Mouse (Mus musculus) regulatory T cell (primary cell): ENCODE results near the gene Bad.

Source experiments
- in situ Hi-C: fragments of 300-600 bp; cut with MboI, MseI; formaldehyde crosslinking; loops from one replicate; pipeline ENCODE4 v1.15.1; 2025; ENCODE audit warnings: high pct_unique_total_duplicates

The Bad gene

DNA sequence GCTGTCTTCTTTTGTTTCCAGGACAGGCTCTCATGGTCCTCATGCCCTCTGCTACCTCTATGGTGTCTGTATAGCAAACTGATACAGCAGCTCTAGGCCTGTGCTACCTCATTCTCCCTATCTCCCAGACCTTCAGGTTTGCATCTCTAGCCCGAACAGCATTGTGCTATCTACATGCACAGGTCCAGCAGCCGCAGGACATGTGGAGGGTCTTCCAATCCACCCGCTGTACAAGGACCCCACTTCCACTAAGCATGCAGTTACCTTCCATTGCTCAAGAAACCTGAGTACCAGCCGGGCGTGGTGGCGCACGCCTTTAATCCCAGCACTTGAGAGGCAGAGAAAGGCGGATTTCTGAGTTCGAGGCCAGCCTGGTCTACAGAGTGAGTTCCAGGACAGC is 27.1 kb upstream of the Bad start:
- in situ Hi-C loops: loop anchor here (5.0 kb wide), 1 partner anchor 42 kb away; no protein-coding TSS in a partner anchor

DNA sequence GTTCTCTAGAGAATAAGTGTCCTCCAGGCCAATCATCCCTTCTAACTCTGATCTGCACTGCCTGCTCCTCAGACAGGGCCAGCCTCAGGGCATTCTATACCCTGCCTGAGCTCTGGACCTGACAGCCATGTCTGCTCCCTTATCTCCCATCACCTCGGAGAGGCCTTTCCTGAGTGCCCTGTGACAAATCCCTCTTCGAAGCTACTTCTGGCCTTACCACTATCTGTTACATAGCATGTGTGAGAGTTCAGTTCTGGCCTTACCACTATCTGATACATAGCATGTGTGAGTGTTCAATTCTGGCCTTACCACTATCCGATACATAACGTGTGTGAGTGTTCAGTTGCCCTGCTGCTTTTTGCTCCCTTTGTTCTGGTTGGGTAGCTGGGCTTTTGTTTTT is 26.4 kb upstream of the Bad start:
- in situ Hi-C loops: no loop called here

DNA sequence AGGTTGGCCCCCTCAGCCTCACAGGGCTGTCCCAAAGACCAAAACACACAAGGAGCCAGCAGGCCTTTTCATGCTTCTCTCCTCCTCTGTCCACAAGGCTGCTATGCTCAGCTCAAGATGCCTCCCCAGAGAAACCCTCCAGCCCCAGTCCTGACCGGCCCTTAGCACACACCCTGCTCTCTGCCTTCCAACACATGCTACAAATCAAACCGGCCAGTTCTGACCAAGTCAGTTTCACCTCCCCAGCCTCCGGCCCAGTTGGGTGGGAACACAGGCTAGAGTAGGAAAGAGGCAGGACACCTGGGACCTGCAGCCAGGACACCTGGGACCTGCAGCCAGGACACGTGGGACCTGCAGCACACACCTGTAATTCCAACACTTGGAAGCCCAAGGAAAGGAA is 25.2 kb upstream of the Bad start:
- in situ Hi-C loops: no loop called here

DNA sequence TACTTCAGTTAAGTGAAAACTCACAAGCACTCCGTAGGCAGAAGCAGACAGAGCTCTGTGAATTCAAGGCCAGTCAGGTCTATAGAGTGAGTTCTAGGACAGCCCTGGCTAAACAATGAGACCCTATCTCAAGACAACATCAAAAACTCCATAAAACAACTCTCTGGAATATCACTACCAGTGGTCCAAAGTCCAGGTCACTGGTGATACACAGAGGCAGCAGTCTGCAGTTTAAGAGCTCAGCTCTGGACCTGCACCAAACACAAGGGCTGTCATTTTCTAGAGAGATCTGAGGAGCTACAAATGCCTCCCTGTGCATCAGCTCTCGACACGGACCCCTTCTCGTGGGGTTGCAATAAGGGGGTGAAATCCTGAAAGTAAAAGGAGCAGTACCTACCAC is 23.3 kb upstream of the Bad start:
- in situ Hi-C loops: no loop called here

DNA sequence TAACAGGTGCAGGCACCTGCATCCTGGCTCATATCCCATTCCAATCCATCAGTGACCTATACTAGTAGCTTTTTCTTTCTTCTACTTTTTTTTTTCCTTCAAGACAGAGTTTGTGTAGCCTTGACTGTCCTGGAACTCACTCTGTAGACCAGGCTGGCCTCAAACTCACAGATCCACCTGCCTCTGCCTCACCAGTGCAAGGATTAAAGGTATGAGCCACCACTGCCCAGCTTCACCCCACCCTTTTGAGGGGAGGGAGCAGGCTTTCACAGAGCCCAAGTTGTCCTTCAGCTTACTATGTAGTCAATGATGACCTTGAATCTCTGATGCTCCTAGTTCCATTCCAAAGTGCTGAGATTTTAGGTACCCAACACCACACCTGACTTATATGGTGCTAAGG is 22.2 kb upstream of the Bad start:
- in situ Hi-C loops: no loop called here

DNA sequence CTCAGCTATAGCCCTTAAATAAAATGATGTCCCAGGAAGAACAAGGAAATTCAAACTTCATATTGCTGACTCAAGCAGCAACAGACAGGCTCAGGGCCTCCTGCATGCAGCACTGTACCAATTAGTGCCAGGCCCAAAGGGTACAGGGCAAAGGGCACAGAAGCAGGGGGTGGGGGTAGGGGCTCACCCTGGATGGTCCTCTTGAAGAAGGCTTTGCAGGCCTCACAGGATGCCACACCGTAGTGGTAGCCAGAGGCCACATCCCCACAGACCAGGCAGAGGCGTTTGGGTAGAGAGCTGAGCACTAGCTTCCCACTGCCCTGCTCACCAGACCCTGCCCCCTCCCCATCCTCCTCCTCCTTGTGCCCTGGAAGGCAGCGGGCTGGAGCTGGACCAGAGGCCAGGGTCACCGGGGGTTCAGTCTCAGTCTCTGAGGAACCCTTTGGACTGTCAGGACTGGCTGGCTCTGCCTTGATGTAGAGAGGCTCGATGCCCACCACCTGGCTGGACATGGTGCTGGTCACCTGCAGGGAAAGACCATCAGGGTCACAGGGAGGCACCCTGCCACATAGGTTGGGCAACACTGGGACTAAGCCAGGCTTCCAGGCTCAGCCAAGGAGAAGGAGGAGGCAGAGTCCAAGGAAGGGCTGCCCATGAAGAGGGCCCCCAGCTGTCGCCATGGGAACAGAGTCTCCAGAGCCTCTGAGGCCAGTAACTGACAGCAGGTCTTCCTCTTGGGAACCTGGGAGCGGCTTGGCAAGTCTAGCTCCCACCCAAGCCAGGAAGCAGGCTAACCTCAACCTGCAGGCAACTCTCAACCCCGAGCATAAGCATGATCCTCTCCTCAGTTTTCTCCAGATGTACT is 21.6 kb upstream of the Bad start:
- in situ Hi-C loops: no loop called here

DNA sequence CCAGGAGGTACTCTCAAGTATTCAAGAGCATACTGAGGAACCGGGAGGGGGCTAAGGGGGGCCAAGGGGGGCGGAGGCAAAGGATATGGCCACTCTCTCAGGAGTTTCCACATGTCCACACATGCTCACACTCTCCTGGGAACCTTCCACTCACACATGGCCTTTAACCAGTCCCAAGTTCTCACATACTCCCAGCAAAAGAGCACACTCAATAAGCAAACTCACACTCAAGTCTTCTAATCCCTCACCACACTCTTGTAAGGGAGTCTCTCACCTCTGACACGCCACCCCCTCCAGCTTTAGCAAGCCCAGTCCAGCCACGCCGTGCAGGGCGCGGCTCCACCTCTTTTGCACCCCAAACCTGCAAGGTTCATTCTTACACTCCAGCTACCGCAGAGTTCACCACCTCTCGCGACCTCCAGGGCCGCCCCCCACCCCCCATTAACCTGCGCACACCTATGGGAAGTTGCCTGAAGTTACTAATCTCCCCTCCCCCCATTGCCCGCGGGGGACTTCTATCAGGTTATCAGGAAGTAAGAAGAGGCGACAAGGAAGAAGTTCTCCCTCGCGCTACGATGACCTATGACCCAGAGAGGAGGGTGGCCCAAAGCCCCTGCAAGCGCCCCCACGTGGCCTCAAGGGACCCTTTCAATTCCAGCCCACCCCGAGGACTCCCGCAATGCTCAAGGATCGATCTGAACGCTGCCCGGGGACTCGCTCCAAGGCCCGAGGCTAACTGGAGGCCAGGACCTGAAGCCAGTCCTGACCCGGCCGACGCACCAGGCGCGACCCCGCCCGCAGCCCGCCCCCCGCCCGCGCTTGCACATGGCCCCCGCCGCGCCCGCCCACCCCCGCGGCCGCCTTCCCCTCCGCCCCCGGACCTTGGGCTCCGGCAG is 20.7 kb upstream of the Bad start:
- in situ Hi-C loops: no loop called here

DNA sequence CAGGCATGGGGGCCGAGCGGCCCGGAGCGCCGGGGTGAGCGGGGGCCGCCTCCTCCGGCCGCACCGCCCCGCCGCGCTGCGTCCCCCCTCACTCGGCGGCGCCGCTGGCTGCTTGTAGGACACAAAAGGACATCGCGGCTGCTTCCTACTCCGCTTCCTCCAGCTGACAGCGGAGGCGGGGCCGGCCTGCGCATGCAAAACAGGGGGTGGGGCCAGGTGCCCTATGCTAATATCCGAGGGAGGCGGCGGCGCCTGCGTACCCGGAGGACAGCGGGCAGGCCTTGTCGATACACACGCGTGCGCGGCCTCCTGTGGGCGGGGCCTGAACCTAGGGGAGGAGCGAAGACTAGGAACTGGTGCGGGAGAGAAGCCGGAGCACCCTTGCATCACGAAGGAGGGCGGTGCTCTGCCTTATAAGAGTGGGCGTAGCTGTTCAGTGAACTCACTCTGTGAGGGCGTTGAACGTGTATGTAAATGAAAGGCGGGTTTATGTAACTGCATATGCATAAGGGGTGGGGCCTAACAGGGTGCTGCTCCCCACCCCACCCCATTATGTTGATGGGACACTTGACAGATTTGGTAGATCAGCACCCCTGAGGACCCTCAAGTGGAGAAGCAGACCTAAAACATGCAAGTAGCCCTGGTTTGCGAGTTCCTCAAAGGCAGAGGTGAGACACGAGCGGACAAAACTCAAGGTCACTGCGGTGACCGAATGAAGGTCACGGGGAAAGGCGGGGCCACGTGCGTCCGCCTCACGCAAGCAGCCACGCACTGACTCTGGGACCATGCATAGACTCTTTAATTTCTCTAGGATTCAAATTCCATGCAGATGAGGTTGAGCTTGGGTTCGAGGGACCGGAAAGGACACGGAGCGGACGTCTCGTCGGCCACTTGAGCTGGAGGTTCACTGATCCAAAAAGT is 19.8 kb upstream of the Bad start, which contains the start of gene Esrra:
Esrra (minus strand) TSS at position 167 of the 921 bp plus-strand sequence.
- in situ Hi-C loops: no loop called here

DNA sequence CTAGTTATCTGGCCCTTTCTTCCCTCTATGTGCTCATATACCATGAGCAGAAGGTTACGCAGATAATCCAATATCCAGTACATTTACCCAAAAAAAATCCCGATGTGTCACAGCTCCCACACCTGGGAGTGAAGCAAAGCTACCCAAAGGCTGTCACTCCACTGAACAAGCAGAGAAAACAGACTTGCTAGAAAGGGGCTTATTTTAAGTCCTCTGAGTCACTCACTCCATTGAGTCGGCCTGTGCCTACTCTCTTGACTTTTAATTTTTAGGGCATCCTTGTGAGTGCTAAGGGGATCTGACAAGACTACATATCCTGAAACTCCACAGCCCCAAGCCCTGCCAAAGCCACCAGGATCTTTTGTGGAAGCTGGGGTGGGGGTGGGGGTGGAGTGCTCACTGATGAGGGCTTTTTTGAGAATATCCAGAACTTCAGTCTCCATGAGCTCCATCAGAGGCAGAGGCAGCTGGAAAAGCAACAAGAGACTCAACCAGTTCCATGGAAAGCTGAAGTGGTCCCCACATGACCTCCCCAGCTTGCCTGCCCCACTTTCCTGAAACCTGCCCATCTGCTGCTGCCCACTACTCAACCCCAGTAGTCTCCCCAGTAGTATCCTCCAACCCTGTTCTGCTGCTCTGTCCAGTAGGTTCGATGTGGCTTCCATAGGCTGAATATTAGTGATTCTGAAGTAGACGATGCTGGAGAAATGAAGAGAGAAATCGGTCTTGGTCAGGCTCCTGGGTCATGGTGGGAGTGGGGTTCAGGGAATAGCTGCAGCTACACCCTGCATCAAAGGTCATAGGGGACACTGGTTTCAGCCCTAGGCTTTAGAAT is 18.5 kb upstream of the Bad start:
- in situ Hi-C loops: no loop called here

DNA sequence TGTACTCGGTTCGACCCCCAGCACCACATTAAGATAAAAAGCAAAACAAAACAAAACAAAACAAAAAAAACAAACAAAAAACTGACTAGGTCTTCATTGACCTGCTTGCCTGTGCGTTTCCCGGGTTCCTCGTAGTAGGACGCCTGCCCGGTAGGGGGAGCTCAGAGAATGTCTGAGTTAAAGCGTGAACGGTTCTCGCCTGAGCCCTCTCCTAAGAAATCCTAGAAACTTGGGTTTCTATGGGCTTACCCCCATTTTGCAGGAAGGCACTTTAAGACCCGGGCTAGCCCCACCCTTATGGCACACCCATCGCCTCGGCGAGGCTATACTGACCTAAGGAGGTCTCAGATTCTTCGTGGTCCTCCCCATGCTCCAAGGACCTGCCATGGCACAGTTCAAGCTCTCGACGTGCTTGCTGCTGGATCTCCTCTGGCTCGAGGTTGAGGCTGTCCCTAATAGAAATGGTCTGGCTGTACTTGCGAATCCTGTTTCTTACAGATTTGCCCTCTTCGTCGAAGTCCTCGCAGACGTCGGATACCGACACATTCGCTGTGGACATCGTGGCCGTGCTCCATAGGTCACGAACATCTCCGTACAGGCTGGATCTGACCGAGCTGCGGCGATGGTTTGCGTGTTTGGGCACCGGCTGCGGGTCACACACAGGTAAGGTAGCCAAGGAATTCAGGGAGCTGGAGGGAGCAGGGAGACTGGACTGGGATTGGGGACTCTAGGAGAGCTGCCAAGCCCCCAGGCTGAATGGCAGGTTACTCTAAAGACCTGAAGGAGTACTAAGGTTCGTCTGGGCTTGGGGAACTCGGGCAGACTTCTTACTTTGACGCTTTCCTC is 17.0 kb upstream of the Bad start:
- in situ Hi-C loops: no loop called here

DNA sequence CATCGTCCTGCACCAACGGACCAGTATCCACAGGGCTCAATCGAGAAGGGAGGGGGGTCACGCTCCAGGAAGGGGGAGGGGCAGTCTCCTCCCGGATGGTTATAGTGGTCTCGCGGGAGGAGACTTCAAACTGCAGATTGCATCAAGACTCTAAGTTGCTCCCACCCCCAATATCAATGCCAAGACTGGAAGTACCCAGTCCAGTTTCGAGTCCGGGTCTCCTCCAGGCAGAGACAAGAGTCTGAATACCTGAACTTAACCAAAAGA is 16.4 kb upstream of the Bad start, which contains the start of gene Catsperz:
Catsperz (minus strand) TSS at position 74 of the 267 bp plus-strand sequence.
- in situ Hi-C loops: no loop called here

DNA sequence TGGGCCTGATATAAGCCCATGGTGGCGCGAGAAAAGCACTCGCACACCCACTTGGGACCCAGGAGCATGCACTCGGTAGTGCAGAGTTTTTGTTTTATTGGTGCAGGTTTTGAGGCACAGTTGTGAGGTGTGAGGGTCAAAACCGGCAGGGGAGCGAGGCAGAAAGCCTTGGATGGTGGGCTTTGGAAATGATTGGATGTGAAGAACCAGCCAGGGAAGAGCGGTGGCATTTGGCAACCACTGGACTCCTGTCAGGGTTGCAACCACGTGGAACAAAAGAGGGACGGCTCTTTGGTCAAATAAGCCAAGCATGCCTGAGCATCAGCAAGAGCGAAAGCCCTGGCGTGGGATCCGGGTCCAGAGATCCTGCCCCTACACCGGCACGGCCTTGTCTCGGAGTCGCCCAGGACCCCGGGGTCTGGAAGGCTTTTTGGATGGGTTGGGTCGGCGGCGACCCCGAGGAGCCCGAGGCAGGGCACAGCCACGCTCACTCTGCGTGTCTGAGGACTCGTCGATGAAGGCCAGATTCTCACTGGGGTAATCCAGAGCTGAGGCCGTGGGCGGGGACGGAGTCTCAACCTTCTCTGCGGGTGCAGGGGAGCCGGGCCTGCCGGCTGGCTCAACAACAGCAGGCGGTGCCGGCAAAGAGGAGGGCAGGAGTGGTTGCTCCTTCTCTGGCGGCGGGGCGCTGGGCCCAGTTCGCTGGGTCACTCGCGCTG is 15.9 kb upstream of the Bad start:
- in situ Hi-C loops: no loop called here

DNA sequence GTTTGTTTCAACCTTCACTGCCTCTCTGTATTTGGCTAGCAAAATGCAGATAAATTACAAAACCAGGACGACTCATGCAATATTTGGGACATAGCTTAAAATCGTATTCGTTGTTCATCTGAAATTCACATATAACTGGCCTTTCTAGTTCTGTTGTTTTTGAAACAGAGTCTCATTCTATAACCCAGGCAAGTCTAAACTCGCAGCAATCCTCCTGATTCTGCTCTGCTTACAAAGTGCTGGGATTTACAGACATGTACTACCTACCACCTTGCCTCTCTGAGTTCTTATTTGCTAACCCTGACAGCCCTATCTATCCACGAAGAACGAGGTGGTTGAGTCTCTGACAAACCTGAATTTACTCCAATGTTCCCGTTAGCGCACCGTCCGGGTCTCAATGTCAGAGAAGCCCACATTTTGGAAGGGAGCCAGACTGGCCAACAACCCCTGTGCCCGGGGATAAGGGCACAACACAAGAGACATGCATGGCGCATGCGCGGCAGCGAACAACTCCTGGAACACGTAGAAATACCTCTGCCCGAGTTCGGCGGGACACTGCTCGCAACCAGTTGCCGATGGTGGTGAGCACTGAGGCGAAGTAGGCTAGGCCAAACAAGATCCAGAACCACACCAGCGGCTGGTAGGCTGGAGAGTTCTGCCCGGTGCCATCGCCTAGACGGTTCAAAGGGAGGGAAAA is 15.0 kb upstream of the Bad start:
- in situ Hi-C loops: no loop called here

DNA sequence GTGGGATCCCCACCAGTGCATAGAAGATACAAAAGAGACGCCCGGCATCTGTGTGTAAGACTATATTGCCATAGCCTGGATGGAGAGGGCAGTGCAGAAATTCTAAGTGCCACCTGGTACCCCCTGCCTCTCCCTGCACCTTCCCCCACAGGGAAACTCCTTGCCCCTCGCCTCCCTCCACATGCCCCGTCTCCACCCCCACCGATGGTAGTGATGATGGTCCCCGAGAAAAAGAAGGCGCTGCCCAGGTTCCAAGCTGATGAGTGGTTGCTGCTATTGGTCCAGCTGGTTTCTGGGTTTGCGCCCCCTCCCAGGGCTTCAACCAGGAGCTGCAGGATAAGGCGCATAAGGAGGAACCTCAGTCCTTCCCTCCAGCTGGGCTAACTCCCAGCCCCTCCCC is 13.6 kb upstream of the Bad start:
- in situ Hi-C loops: no loop called here

DNA sequence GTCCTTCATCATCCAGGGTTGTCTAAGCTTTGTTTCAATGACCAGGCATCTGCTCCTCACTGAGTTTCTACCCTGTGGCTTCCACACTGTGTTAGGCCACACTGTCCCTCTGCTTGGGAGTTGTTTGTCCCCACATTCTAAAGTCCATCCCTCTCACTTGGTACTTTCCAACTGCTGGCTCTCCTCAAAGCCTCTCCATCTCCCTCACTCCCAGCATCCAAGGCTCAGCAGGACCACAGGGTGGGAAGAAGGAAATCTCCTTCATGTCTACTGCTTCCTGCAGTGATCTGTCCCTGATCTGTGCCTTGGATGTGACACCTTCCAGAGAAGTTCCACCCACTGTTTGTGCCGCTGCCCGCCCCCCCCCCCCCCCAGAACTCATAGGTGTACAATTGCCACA is 10.7 kb upstream of the Bad start:
- in situ Hi-C loops: no loop called here

DNA sequence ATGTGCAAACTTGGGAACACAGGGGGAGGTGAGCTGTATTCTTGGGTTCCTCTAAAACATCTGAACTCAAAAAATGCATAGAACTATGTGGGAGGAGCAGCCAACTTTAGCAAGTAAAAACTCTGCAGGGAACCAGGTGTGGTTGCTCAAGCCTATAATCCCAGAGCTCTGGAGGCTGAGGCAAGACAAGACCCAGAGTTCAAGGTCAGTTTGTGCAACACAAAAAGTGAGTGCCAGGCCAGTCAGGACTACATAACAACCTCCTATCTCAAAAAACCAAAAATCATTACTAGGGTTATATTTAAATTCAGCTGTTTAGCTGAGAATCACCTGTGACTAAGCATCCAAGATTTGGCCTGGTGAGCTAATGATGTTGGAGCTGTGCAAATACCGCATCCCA is 9.6 kb upstream of the Bad start:
- in situ Hi-C loops: no loop called here

DNA sequence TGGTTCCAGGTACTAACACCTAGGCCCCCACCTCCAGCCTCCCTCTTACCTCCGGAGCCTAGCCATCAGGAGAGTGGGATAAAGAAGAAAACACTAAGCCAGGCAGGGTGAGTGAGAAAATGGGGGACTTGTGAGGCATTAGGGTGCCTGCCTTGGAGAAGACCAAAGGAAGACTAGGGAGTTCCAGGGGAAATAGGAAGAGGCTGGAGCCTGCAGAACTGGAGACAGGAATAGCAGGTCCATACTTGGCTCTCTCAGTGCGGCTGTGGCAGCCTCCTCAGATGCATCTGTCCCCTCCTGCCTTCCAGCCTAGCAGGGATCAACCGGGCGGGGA is 8.6 kb upstream of the Bad start:
- in situ Hi-C loops: no loop called here

DNA sequence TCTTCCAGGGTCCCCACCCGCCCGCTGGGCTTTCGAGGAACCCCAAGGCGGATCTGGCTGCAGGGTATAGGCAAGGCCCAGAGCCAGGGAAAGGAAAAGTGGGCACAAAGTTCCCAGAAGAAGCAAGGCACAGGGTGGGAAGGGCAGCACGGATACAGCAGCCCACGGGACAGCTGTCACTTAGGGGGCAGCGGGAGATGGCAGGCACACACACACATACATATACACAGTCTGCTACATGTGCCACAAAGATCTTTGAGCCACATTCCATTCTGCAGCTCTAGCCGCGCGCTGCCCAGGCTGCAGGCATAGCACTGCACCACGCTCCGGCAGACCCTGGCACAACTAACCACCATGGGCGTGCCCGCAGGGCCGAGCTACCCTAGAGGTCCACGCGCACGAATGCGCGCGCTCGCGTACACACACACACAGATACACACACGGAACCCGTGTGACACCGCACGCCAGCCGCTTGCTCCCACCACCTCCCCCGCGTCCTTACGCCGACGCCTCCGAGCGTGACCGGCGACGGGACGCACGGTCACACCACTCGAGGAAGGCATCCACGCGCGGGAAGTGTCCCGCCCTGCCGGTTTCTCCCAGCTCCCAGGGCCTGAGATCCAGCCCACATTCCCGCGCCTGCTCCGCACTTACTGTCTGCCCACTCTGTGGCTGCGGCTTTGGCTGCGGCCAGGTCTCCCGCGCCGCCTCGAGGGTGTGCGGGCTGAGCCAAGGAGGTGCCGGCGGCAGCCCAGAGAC is 8.0 kb upstream of the Bad start:
- in situ Hi-C loops: no loop called here
